Mouse (Mus musculus) spleen, postnatal 4 days (tissue): ENCODE data around the gene Slc13a1.

ENCODE experiments used
- DNase-seq, 2 experiments: peaks; one replicate each; pipeline ENCODE4 v3.0.0; 2022; ENCODE audit warnings: low spot score in 2 of 2

Gene Slc13a1

GRCm38 (mm10) chr6:24076089-24076488 lies 91.8 kb downstream of the Slc13a1 start:
- no peak for DNase-seq

- DNase-seq: no peak
Observed at GRCm38 (mm10) chr6:24072804-24073203, 95.1 kb downstream of the Slc13a1 start.

- no peak for DNase-seq
Observed at GRCm38 (mm10) chr6:24059754-24060153, 108.1 kb downstream of the Slc13a1 start.

GRCm38 (mm10) chr6:24055086-24055485 lies 112.8 kb downstream of the Slc13a1 start:
- DNase-seq: no peak

- DNase-seq: no peak
Observed at GRCm38 (mm10) chr6:24054086-24054710, 113.7 kb downstream of the Slc13a1 start.

- DNase-seq: no peak
Observed at GRCm38 (mm10) chr6:24047014-24047770, 120.7 kb downstream of the Slc13a1 start.

GRCm38 (mm10) chr6:24043496-24043895 lies 124.4 kb downstream of the Slc13a1 start:
- DNase-seq: no peak
